Mouse (Mus musculus) left cerebral cortex, postnatal 36 days (tissue): Measurements from ENCODE around the gene Rpl3l. TPM values are rescaled to one million over a fixed set of nuclear protein-coding genes. Genes with fewer than 3 reads are reported as not detected.
A peak's percentile ranks its signal among the peaks of the same experiment; 100 is the strongest.
"Not testable (repeated sequence)": the region's sequence is repeated elsewhere in the genome, so short reads cannot be mapped to it uniquely, and the experiment has no call there.

Experiments used
- DNase-seq, 2 experiments: peaks; one replicate each; pipeline ENCODE4 v3.0.0; 2021 to 2022; ENCODE audit warnings: low spot score in 2 of 2, mixed read lengths in 1 of 2
- intact Hi-C: fragments of 180-260 bp; cut with DNase I; formaldehyde crosslinking; loops from one replicate; pipeline ENCODE4 v1.15.1; 2025
- total RNA-seq, 2 experiments: library from RNA; stranded (reverse); gene quantifications; 2 replicates each; pipeline ENCODE4 v1.2.3; 2021

The Rpl3l gene
- total RNA-seq, 2 experiments from 2014 or later: 0.39 to 0.57 TPM

- no peak for DNase-seq
- intact Hi-C loops: no loop called here
Observed at GRCm38 (mm10) chr17:24717943-24718342, 9.7 kb upstream of the Rpl3l start, which contains the start of the genes Rnf151 and Rps2. Rnf151 (minus strand) TSS chr17:24718063. Rps2 (plus strand) TSS chr17:24718116.

- DNase-seq, intact Hi-C loops: not testable (repeated sequence)
Observed at GRCm38 (mm10) chr17:24718938-24719337, 8.7 kb upstream of the Rpl3l start.

GRCm38 (mm10) chr17:24719494-24720222 is 8.0 kb upstream of the Rpl3l start:
- DNase-seq: peak; percentile 98 to 99
- intact Hi-C loops: no loop called here

- intact Hi-C loops, DNase-seq: not testable (repeated sequence)
Observed at GRCm38 (mm10) chr17:24720616-24721015, 7.0 kb upstream of the Rpl3l start.

- DNase-seq, intact Hi-C loops: not testable (repeated sequence)
Observed at GRCm38 (mm10) chr17:24721383-24721955, 6.2 kb upstream of the Rpl3l start.

- no peak for DNase-seq
- intact Hi-C loops: no loop called here
Observed at GRCm38 (mm10) chr17:24722220-24722924, 5.2 kb upstream of the Rpl3l start.

GRCm38 (mm10) chr17:24723122-24723880 is 4.3 kb upstream of the Rpl3l start:
- intact Hi-C loops: no loop called here
- no peak for DNase-seq

- no peak for DNase-seq
- intact Hi-C loops: no loop called here
Observed at GRCm38 (mm10) chr17:24723881-24724180, 3.8 kb upstream of the Rpl3l start.

- intact Hi-C loops: no loop called here
- DNase-seq: peak; percentile 94 to 95
Observed at GRCm38 (mm10) chr17:24724184-24724583, 3.4 kb upstream of the Rpl3l start, which contains the start of gene Ndufb10. Ndufb10 (minus strand) TSS chr17:24724478.

GRCm38 (mm10) chr17:24725637-24726390 is 1.8 kb upstream of the Rpl3l start:
- intact Hi-C loops: no loop called here
- DNase-seq: no peak

GRCm38 (mm10) chr17:24728184-24728583 is 564 bp downstream of the Rpl3l start:
- intact Hi-C loops: no loop called here
- DNase-seq: no peak

- intact Hi-C loops: no loop called here
- DNase-seq: no peak
Observed at GRCm38 (mm10) chr17:24729067-24729466, 1.4 kb downstream of the Rpl3l start.

- DNase-seq: no peak
- intact Hi-C loops: no loop called here
Observed at GRCm38 (mm10) chr17:24730787-24731186, 3.2 kb downstream of the Rpl3l start.

- no peak for DNase-seq
- intact Hi-C loops: no loop called here
Observed at GRCm38 (mm10) chr17:24732233-24732935, 4.8 kb downstream of the Rpl3l start.

- no peak for DNase-seq
- intact Hi-C loops: no loop called here
Observed at GRCm38 (mm10) chr17:24733434-24734050, 5.9 kb downstream of the Rpl3l start.

- DNase-seq: no peak
- intact Hi-C loops: no loop called here
Observed at GRCm38 (mm10) chr17:24734513-24734912, 6.9 kb downstream of the Rpl3l start.

GRCm38 (mm10) chr17:24735446-24735845 is 7.8 kb downstream of the Rpl3l start:
- no peak for DNase-seq
- intact Hi-C loops: no loop called here

- DNase-seq: peak; percentile 88 to 90
- intact Hi-C loops: no loop called here
Observed at GRCm38 (mm10) chr17:24736330-24737051, 8.9 kb downstream of the Rpl3l start, which contains the start of gene Msrb1. Msrb1 (plus strand) TSS chr17:24736642.
